Mouse (Mus musculus) kidney, adult 2 months (tissue): ENCODE results near the gene Zfp2.

ENCODE experiments used
- CTCF ChIP-seq: fragments of 200-500 bp; conservative IDR thresholded peaks from 2 replicates; pipeline ENCODE4 v1.5.1; 2011; ENCODE audit warnings: low read depth, mild to moderate bottlenecking, control low read depth, low read length, moderate library complexity, mixed read lengths; ENCODE audit not compliant: insufficient read depth, insufficient read length
- POLR2A ChIP-seq: fragments of 200-500 bp; IDR thresholded peaks from one replicate; pipeline ENCODE4 v1.6.1; 2011; ENCODE audit warnings: low read depth, low read length, control low read depth

- TF ChIP-seq CTCF (no peak), POLR2A (no peak)
Measured at GRCm38 (mm10) chr11:50897359-50897758, 18.6 kb downstream of the Zfp2 start.
